Mouse (Mus musculus): ENCODE data around the gene Eef1akmt4.
"Not testable (repeated sequence)": the region's sequence is repeated elsewhere in the genome, so short reads cannot be mapped to it uniquely, and the experiment has no call there.

Eef1akmt4 gene

GRCm38 (mm10) chr16:20628871-20629391, 17.5 kb downstream of the Eef1akmt4 start:
- no peak for DNase-seq (ENCODE audit: low spot score)

GRCm38 (mm10) chr16:20629731-20630634, 18.6 kb downstream of the Eef1akmt4 start, which contains the start of gene Ece2:
Gene Ece2, plus strand, starts transcription at chr16:20629828.
- DNase-seq (ENCODE audit: low spot score) = no peak

GRCm38 (mm10) chr16:20637410-20637809, 26.0 kb downstream of the Eef1akmt4 start:
- DNase-seq (ENCODE audit: low spot score) = no peak

- no peak for DNase-seq (ENCODE audit: low spot score)
These were observed 27.0 kb downstream of the Eef1akmt4 start for GRCm38 (mm10) chr16:20638367-20638766.

GRCm38 (mm10) chr16:20642161-20642560, 30.8 kb downstream of the Eef1akmt4 start:
- DNase-seq (ENCODE audit: low spot score) = peak; percentile 67

GRCm38 (mm10) chr16:20643911-20644310, 32.5 kb downstream of the Eef1akmt4 start:
- no peak for DNase-seq (ENCODE audit: low spot score)

- DNase-seq (ENCODE audit: low spot score) = peak; percentile 99
These were observed 39.9 kb downstream of the Eef1akmt4 start, which contains the start of gene Psmd2 for GRCm38 (mm10) chr16:20651076-20651946. Gene Psmd2, plus strand, starts transcription at chr16:20651652.

GRCm38 (mm10) chr16:20651947-20652310, 40.5 kb downstream of the Eef1akmt4 start:
- no peak for DNase-seq (ENCODE audit: low spot score)

- no peak for DNase-seq (ENCODE audit: low spot score)
These were observed 41.9 kb downstream of the Eef1akmt4 start for GRCm38 (mm10) chr16:20653315-20653714.

- DNase-seq (ENCODE audit: low spot score) = no peak
These were observed 46.3 kb downstream of the Eef1akmt4 start for GRCm38 (mm10) chr16:20657661-20658060.

- DNase-seq (ENCODE audit: low spot score) = not testable (repeated sequence)
These were observed 56.6 kb downstream of the Eef1akmt4 start, which contains the start of gene Eif4g1 for GRCm38 (mm10) chr16:20668013-20668412. Gene Eif4g1, plus strand, starts transcription at chr16:20668313.

Data from urinary bladder, postnatal 25 days (tissue).